Mouse (Mus musculus) testis, adult 2 months (tissue): Measurements from ENCODE around the gene Gm11077.

ENCODE experiments used
- CTCF ChIP-seq: fragments of 200-500 bp; IDR thresholded peaks from 2 replicates; pipeline ENCODE4 v1.5.1; 2012; ENCODE audit warnings: low read depth, mild to moderate bottlenecking, inconsistent platforms, low read length, moderate library complexity; ENCODE audit not compliant: control insufficient read depth, insufficient read depth, insufficient replicate concordance
- POLR2A ChIP-seq: fragments of 200-500 bp; IDR thresholded peaks from 2 replicates; pipeline ENCODE4 v1.6.1; 2012; ENCODE audit warnings: low read depth, mild to moderate bottlenecking, inconsistent platforms, low read length, moderate library complexity; ENCODE audit not compliant: control insufficient read depth

GRCm38 (mm10) chr6:140698596-140698995 is 30.5 kb upstream of the Gm11077 start:
- TF ChIP-seq POLR2A (no peak), CTCF (no peak)
